Mouse (Mus musculus) CH12.LX (cell line): ENCODE results near the gene Rfxank. TPM values are rescaled to one million over a fixed set of nuclear protein-coding genes. Genes with fewer than 3 reads are reported as not detected.

Experiments used
- DNase-seq: peaks from one replicate; pipeline ENCODE4 v3.0.0-alpha.2; 2013; ENCODE audit errors: extremely low read depth
- H3K27ac ChIP-seq: 2 replicates; pipeline ENCODE4 v1.5.1; 2012; ENCODE audit warnings: low read depth, mild to moderate bottlenecking, control low read depth, moderate library complexity; ENCODE audit not compliant: insufficient read depth
- H3K27me3 ChIP-seq: replicated peaks from 2 replicates; pipeline ENCODE3; 2012; ENCODE audit warnings: inconsistent platforms
- H3K36me3 ChIP-seq, 2 experiments: replicated peaks in 1 of 2; 2 replicates each; pipeline versions ENCODE3 to v1.6.1; 2012; ENCODE audit warnings: inconsistent platforms in 1 of 2, low read length in 1 of 2, mild to moderate bottlenecking in 1 of 2, mixed read lengths in 1 of 2, moderate library complexity in 1 of 2; ENCODE audit not compliant: control insufficient read depth in 1 of 2, insufficient read depth in 1 of 2
- H3K4me1 ChIP-seq, 2 experiments: 2 replicates each; pipeline ENCODE4 v1.6.1; 2012; ENCODE audit warnings: inconsistent platforms in 1 of 2, moderate library complexity in 1 of 2; ENCODE audit not compliant: insufficient read depth in 2 of 2, control insufficient read depth in 1 of 2
- H3K4me2 ChIP-seq: 2 replicates; pipeline ENCODE4 v1.6.1; 2012; ENCODE audit warnings: low read depth, mild to moderate bottlenecking, control low read depth; ENCODE audit not compliant: poor library complexity, insufficient read depth, severe bottlenecking
- H3K4me3 ChIP-seq, 3 experiments: fragments of 150-350 bp in 1 of 3; sonication (generic) in 1 of 3; replicated peaks in 1 of 3; 2 replicates each; pipeline versions ENCODE3 to v1.5.1; 2011 to 2012; ENCODE audit warnings: low read depth in 2 of 3, low read length in 2 of 3, mild to moderate bottlenecking in 2 of 3, moderate library complexity in 2 of 3, control low read depth in 1 of 3, improper control_type of control experiment in 1 of 3, inconsistent platforms in 1 of 3, mixed read lengths in 1 of 3; ENCODE audit not compliant: poor library complexity in 1 of 3
- H3K79me2 ChIP-seq: replicated peaks from 2 replicates; pipeline ENCODE4 v1.6.1; 2012; ENCODE audit warnings: mild to moderate bottlenecking, moderate library complexity; ENCODE audit not compliant: control insufficient read depth, poor library complexity, insufficient read depth, severe bottlenecking; ENCODE audit errors: extremely low read depth
- H3K9ac ChIP-seq: 2 replicates; pipeline ENCODE4 v1.6.1; 2012; ENCODE audit warnings: low read depth, mild to moderate bottlenecking, control low read depth, moderate library complexity; ENCODE audit not compliant: insufficient read depth
- H3K9me3 ChIP-seq: replicated peaks from 2 replicates; pipeline ENCODE3; 2012; ENCODE audit warnings: low read length, inconsistent platforms, mixed read lengths
- BHLHE40 ChIP-seq: IDR thresholded peaks from 2 replicates; pipeline ENCODE4 v1.6.1; 2011; ENCODE audit warnings: mild to moderate bottlenecking, low read depth, low read length, improper control_type of control experiment
- CHD1 ChIP-seq: IDR thresholded peaks from 2 replicates; pipeline ENCODE4 v1.6.1; 2012; ENCODE audit warnings: low read depth, low read length, improper control_type of control experiment, inconsistent platforms
- CHD2 ChIP-seq: IDR thresholded peaks from 2 replicates; pipeline ENCODE4 v1.6.1; 2011; ENCODE audit warnings: low read length, improper control_type of control experiment
- CTCF ChIP-seq, 2 experiments: IDR thresholded peaks in 1 of 2; conservative IDR thresholded peaks in 1 of 2; 2 replicates each; pipeline ENCODE4 v1.5.1; 2011 to 2012; ENCODE audit warnings: low read depth in 2 of 2, low read length in 2 of 2, improper control_type of control experiment in 1 of 2, inconsistent platforms in 1 of 2, mild to moderate bottlenecking in 1 of 2, moderate library complexity in 1 of 2
- E2F4 ChIP-seq: IDR thresholded peaks from 2 replicates; pipeline ENCODE4 v1.6.1; 2011; ENCODE audit warnings: low read depth, low read length, improper control_type of control experiment; ENCODE audit not compliant: insufficient replicate concordance
- ELF1 ChIP-seq: IDR thresholded peaks from 2 replicates; pipeline ENCODE4 v1.6.1; 2014; ENCODE audit warnings: low read depth, mild to moderate bottlenecking, inconsistent platforms, low read length, improper control_type of control experiment
- ETS1 ChIP-seq: conservative IDR thresholded peaks from 2 replicates; pipeline ENCODE4 v1.6.1; 2012; ENCODE audit warnings: low read depth, mild to moderate bottlenecking, inconsistent platforms, low read length, improper control_type of control experiment, moderate library complexity
- IRF4 ChIP-seq: IDR thresholded peaks from 2 replicates; pipeline ENCODE4 v1.6.1; 2014; ENCODE audit warnings: low read depth, mild to moderate bottlenecking, inconsistent platforms, low read length, improper control_type of control experiment
- JUN ChIP-seq: IDR thresholded peaks from 2 replicates; pipeline ENCODE4 v1.6.1; 2011; ENCODE audit warnings: low read depth, mild to moderate bottlenecking, low read length, improper control_type of control experiment, moderate library complexity; ENCODE audit not compliant: insufficient read depth
- JUND ChIP-seq: conservative IDR thresholded peaks from 2 replicates; pipeline ENCODE4 v1.6.1; 2011; ENCODE audit warnings: low read depth, low read length, improper control_type of control experiment
- KAT2A ChIP-seq: IDR thresholded peaks from 2 replicates; pipeline ENCODE4 v1.6.1; 2012; ENCODE audit warnings: low read length, improper control_type of control experiment, inconsistent platforms; ENCODE audit not compliant: insufficient replicate concordance
- MAX ChIP-seq: IDR thresholded peaks from 2 replicates; pipeline ENCODE4 v1.6.1; 2011; ENCODE audit warnings: low read length, improper control_type of control experiment
- MEF2A ChIP-seq: IDR thresholded peaks from 2 replicates; pipeline ENCODE4 v1.6.1; 2014; ENCODE audit warnings: low read depth, mild to moderate bottlenecking, inconsistent platforms, low read length, improper control_type of control experiment, borderline replicate concordance
- MXI1 ChIP-seq: IDR thresholded peaks from 2 replicates; pipeline ENCODE4 v1.6.1; 2011; ENCODE audit warnings: mild to moderate bottlenecking, low read depth, low read length, improper control_type of control experiment
- MYC ChIP-seq: IDR thresholded peaks from 2 replicates; pipeline ENCODE4 v1.6.1; 2011; ENCODE audit warnings: low read depth, mild to moderate bottlenecking, improper control_type of control experiment, low read length
- NELFE ChIP-seq: IDR thresholded peaks from 2 replicates; pipeline ENCODE4 v1.6.1; 2011; ENCODE audit warnings: low read depth, low read length, improper control_type of control experiment
- NRF1 ChIP-seq: IDR thresholded peaks from 2 replicates; pipeline ENCODE4 v1.6.1; 2014; ENCODE audit warnings: low read depth, mild to moderate bottlenecking, inconsistent platforms, low read length, improper control_type of control experiment, moderate library complexity
- POLR2A ChIP-seq: IDR thresholded peaks from 2 replicates; pipeline ENCODE4 v1.6.1; 2011; ENCODE audit warnings: low read depth, mild to moderate bottlenecking, improper control_type of control experiment, low read length
- POLR2AphosphoS2 ChIP-seq: IDR thresholded peaks from 2 replicates; pipeline ENCODE4 v1.6.1; 2011; ENCODE audit warnings: low read depth, low read length, improper control_type of control experiment
- RCOR1 ChIP-seq: conservative IDR thresholded peaks from 2 replicates; pipeline ENCODE4 v1.6.1; 2012; ENCODE audit warnings: low read depth, mild to moderate bottlenecking, inconsistent platforms, low read length, improper control_type of control experiment
- SMC3 ChIP-seq: IDR thresholded peaks from 2 replicates; pipeline ENCODE4 v1.6.1; 2011; ENCODE audit warnings: low read depth, low read length, improper control_type of control experiment
- TBP ChIP-seq: conservative IDR thresholded peaks from 2 replicates; pipeline ENCODE4 v1.6.1; 2011; ENCODE audit warnings: low read depth, low read length, improper control_type of control experiment
- TCF12 ChIP-seq: IDR thresholded peaks from 2 replicates; pipeline ENCODE4 v1.6.1; 2014; ENCODE audit warnings: low read depth, mild to moderate bottlenecking, inconsistent platforms, low read length, improper control_type of control experiment
- UBTF ChIP-seq: IDR thresholded peaks from 2 replicates; pipeline ENCODE4 v1.6.1; 2012; ENCODE audit warnings: low read depth, mild to moderate bottlenecking, inconsistent platforms, low read length, improper control_type of control experiment, moderate library complexity
- USF2 ChIP-seq: conservative IDR thresholded peaks from 2 replicates; pipeline ENCODE4 v1.6.1; 2011; ENCODE audit warnings: low read depth, low read length, improper control_type of control experiment
- ZMIZ1 ChIP-seq: IDR thresholded peaks from 2 replicates; pipeline ENCODE4 v1.6.1; 2012; ENCODE audit warnings: low read depth, mild to moderate bottlenecking, inconsistent platforms, low read length, improper control_type of control experiment
- ZNF384 ChIP-seq: IDR thresholded peaks from 2 replicates; pipeline ENCODE4 v1.6.1; 2012; ENCODE audit warnings: low read depth, low read length, improper control_type of control experiment, inconsistent platforms
- dilution Hi-C: fragments of 300-500 bp; cut with MboI; formaldehyde crosslinking; loops from 2 replicates; pipeline ENCODE4 v1.14.3; 2020; ENCODE audit warnings: low sequenced_read_pairs; ENCODE audit not compliant: extremely low pct_unique_long_range_greater_than_20kb, extremely low pct_ligation_motif_present
- in situ Hi-C: fragments of 300-500 bp; cut with MboI; formaldehyde crosslinking; loops from 3 replicates; pipeline ENCODE4 v1.14.3; 2019; ENCODE audit warnings: low sequenced_read_pairs, low pct_ligation_motif_present, low pct_unique_long_range_greater_than_20kb, mixed read lengths
- polyA plus RNA-seq: library from polyadenylated mRNA; unstranded; fragments of >175 nt; gene quantifications from 2 replicates; pipeline ENCODE4 v1.2.1, GENCODE M21; 2012; ENCODE audit warnings: low read depth; ENCODE audit not compliant: insufficient read length
- total RNA-seq, 2 experiments: library from RNA; depleted of rRNA; stranded (reverse); fragments of 300-350 nt in 1 of 2; fragments of >200 nt in 1 of 2; gene quantifications; 2 replicates each; pipeline ENCODE4 v1.2.3; 2012 to 2014

Rfxank gene
- total and polyA plus RNA-seq, 3 experiments, result 12.3 to 17.2 (median 13.4) TPM

- no peak overlapping the region for H3K9ac ChIP-seq
- no peak for DNase-seq
- no peaks in the 10 kb centered on the region for H3K27me3 ChIP-seq
- no peak overlapping the region for H3K27ac ChIP-seq
- no peaks in the 10 kb centered on the region for H3K79me2 ChIP-seq
- H3K4me3 ChIP-seq, result no peak overlapping the region
- no peaks in the 10 kb centered on the region for H3K9me3 ChIP-seq
- dilution Hi-C loops (no loop called here), in situ Hi-C loops (no loop called here)
- H3K4me2 ChIP-seq, result no peak overlapping the region
- H3K4me1 ChIP-seq, result peaks cover 0 to 4% of the 10 kb centered on the region in 2 experiments; a peak in 1 of 4 replicates
- peaks cover 25 to 84% of the 10 kb centered on the region in 2 experiments for H3K36me3 ChIP-seq
- no peak for TF ChIP-seq MEF2A
- no peak for TF ChIP-seq JUN
- TF ChIP-seq ELF1, result no peak
- no peak for TF ChIP-seq MYC
- TF ChIP-seq CHD1, result no peak
- no peak for TF ChIP-seq NRF1
- no peak for TF ChIP-seq TCF12
- no peak for TF ChIP-seq USF2
- TF ChIP-seq ZNF384, result no peak
- TF ChIP-seq CTCF (conservative IDR thresholded peaks at IDR 0.05 in 1 of 2, IDR thresholded peaks at IDR 0.05 in 1 of 2; ENCODE audit: low read depth in 2 of 2, low read length in 2 of 2), result no peak
- no peak for TF ChIP-seq CHD2
- TF ChIP-seq UBTF, result no peak
- TF ChIP-seq MXI1, result no peak
Observed at GRCm38 (mm10) chr8:70188707-70189106, 49.8 kb upstream of the Rfxank start.

GRCm38 (mm10) chr8:70183194-70183593, 44.2 kb upstream of the Rfxank start:
- H3K9me3 ChIP-seq, result no peaks in the 10 kb centered on the region
- H3K36me3 ChIP-seq, result peaks cover 48 to 86% of the 10 kb centered on the region in 2 experiments
- H3K4me3 ChIP-seq, result no peak overlapping the region
- dilution Hi-C loops (no loop called here), in situ Hi-C loops (no loop called here)
- no peaks in the 10 kb centered on the region for H3K4me1 ChIP-seq
- H3K27ac ChIP-seq, result no peak overlapping the region
- no peak for DNase-seq
- no peaks in the 10 kb centered on the region for H3K27me3 ChIP-seq
- H3K4me2 ChIP-seq, result no peak overlapping the region
- TF ChIP-seq MAX, result no peak
- no peak for TF ChIP-seq JUND
- no peak for TF ChIP-seq TCF12
- TF ChIP-seq POLR2A, result no peak
- TF ChIP-seq CHD2, result no peak
- TF ChIP-seq POLR2AphosphoS2, result no peak
- no peak for TF ChIP-seq ETS1
- no peak for TF ChIP-seq TBP
- no peak for TF ChIP-seq KAT2A
- TF ChIP-seq USF2, result no peak
- no peak for TF ChIP-seq E2F4
- TF ChIP-seq JUN, result no peak
- TF ChIP-seq IRF4, result no peak
- no peak for TF ChIP-seq SMC3
- TF ChIP-seq RCOR1, result no peak
- TF ChIP-seq BHLHE40, result no peak
- no peak for TF ChIP-seq NELFE
- TF ChIP-seq UBTF, result no peak
- no peak for TF ChIP-seq ZMIZ1
- no peak overlapping the region for H3K9ac ChIP-seq
- H3K79me2 ChIP-seq, result no peaks in the 10 kb centered on the region
